Mouse (Mus musculus) lung, adult 18-20 months (tissue): Measurements from ENCODE around the gene Cer1.

Experiments used
- DNase-seq, 2 experiments: peaks; one replicate each; pipeline ENCODE4 v3.0.0; 2022; ENCODE audit warnings: mixed read lengths in 2 of 2

Gene Cer1

GRCm38 (mm10) chr4:82872548-82872947, 12.4 kb downstream of the Cer1 start:
- no peak for DNase-seq

GRCm38 (mm10) chr4:82872121-82872520, 12.8 kb downstream of the Cer1 start:
- no peak for DNase-seq

DNA sequence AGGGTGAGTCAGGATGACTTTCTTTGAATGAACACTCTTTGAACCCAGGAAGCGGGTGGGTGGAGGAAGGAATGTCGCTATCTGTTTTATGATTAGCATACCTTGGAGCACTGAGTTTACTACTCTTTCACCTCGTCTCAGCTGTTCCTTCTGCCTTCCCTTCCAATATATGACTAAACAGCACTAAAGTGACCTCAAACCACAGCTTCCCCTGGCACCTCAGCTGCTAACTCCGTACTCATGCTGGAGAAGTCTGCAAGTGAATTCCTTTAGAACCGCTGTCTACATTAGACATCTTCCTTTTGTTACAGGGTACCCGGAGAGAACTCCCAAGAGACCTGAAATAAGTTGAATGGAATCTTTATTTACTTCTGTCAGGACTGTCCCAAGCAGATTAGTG, 14.0 kb downstream of the Cer1 start:
- DNase-seq: no peak

GRCm38 (mm10) chr4:82867731-82868445, 17.1 kb downstream of the Cer1 start:
- DNase-seq: no peak

- DNase-seq: no peak
Measured at GRCm38 (mm10) chr4:82867111-82867510, 17.8 kb downstream of the Cer1 start.

DNA sequence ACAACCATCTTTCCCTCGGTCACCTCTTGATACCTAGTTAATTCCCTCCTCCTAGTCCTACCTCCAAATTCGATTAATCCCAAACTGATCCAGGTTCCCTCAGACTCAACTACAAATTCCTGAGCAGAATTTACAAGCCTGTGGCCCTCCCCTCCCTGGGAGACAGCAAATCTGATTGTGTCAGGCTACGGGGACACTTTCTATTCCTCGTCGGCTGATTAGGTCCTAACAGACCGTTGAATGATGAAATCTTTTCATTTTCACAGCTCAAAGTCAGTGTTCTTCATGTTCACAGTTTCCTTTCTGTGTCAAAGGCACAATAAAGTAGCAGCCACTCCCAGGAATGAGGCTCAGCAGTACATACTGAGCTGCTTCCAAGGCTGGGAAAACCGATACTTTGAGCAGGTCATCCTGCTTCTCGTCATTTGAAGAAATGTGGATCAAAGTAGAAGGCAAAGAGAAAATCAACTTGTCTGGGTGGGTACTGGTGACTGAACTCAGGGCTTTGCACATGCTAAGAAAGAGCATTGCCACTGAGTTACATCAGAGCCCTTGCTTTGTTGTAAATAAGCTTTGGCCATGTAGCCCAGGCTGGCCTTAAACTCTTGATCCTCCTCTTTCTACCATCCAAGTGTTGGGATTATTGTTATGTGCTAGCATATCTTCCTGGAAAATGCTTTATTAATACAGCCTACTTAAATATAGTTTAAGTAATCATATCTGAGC, 19.8 kb downstream of the Cer1 start:
- no peak for DNase-seq

- no peak for DNase-seq
Measured at GRCm38 (mm10) chr4:82863316-82863715, 21.6 kb downstream of the Cer1 start.

DNA sequence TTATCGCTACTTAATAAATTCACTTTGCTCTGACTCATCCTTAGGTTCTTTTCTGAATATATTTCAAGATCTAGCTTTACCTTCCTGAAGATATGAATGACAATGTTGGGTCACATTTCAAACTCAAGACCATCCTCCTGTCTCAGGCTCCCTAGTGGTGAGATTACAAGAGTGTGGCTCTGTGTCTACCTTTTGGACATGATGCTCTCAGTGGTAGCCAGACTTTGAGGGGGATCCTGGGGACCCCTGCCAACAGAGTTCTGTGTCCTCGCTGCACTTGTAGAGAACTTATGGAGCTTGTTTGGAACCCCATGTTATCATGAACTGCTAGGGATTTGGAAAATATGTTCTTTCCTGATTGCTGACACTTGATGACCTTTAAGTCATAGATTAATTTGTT, 23.5 kb downstream of the Cer1 start:
- DNase-seq: no peak

- DNase-seq: no peak
Measured at GRCm38 (mm10) chr4:82860566-82860965, 24.4 kb downstream of the Cer1 start.

DNA sequence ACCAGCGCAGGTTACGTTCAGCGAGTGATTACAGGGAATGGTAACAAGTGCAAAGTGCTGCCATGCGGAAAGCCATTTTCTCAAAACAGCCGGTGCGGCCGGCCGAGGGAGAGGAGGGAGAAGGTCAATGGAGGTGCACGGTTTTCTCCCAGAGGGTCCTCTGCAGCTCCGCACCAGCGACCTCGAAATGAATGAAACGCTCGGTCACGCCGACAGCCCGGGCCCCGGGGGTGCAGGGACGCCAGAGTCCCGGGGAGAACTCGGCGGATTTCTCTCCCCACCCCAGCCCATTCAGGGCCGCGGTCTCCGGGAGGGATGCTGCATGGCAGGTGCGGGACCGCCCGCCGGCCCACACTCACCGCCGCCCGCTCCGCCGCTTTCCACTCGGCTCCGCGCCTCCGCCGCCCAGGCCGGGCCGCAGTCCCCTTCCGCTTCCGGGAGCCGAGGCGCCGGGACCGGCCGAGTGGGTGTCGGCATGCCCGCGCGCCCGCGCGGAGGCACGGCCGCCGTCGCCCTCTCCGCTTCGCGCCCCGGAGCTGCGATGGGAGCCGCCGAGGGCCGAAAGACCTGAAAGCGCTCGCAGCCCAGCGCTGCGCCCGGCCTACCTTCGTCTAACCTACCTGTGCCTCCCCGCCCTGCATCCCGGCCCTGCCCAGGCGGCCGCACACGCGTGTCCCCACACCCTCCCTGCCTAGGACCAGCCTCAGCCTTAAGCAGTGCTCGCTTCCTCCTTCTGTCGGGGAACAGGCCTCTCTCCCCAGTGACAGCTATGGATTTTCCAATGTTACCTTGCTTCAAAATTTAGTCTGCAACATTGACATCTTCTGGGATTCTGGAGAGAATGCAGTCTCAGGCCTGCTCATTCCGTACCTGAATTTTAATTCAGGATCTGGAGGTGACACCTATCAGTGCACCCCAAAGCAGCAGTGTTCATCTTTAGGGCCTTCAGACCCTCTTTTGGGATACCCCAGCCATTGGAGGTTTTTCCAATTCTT, 25.5 kb downstream of the Cer1 start, which contains the start of gene Zdhhc21:
Gene Zdhhc21 (minus strand): TSS at position 828 of the 995 bp plus-strand sequence.
- peak; percentile 84 to 85 for DNase-seq

DNA sequence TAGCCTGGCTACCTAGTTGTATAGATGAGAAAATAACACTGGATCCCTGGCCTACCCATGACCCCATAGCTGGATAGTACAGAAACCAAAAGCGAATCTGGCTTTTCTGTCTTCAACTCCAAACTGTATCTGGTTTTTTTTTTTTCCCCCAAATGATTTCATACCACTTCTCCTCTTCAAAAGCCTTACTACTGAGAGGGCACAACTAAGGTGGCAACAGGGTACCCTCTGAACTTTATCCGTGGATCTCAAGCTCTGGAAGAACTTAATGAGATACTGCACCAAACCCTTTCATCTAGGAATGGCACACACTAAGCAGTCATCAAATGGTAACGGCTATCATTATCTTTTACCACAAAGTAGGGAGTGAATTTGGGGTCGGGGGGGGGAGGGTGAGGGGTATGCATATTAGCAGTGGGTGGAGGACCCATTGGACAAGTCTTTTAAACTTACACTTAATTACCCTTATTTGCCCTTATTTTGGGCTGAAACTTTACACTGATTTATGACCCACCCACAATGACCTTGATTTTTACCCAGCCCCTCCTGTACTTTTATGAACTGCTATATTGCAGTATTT, 26.4 kb downstream of the Cer1 start:
- no peak for DNase-seq

- DNase-seq: no peak
Measured at GRCm38 (mm10) chr4:82856986-82857385, 28.0 kb downstream of the Cer1 start.

GRCm38 (mm10) chr4:82853809-82854208, 31.1 kb downstream of the Cer1 start:
- no peak for DNase-seq

- DNase-seq: no peak
Measured at GRCm38 (mm10) chr4:82848552-82849234, 36.3 kb downstream of the Cer1 start.

DNA sequence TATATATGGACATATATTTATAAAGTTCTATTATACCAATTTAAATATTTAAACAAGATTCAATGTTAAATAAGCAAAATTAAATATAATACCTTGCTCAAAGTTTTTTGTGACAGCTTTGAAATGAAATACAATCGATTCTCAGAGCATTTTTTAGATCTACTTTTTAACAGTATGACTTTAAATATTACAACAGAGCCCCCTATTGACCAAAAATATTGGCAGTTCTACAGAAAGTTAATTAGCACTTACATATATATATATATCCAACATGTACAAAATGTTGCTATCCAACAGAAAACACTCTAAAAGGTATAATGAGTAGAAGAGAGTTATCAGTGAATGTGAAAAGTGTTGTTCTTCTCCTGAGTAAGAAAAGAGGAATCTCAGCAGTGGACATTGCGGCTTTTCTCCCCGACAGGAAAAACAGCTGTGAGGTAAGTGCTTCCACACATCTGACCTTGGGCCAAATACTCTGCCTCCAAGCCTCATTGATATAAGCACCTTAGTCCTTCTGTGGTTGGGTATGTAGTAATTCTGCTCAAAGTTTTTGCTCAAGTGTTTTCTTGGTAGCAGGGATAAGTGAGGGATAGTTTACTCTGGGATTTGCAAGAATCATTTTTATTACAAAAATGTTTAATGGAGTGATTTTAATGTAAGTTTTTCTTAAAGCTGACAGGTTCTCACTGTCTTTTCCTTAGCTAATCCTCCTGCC, 47.3 kb downstream of the Cer1 start:
- DNase-seq: peak in 1 of 2 experiments; percentile 20
